Mouse (Mus musculus) splenic B cell, adult 2 months (primary cell): Measurements from ENCODE around the gene Ndst2.

ENCODE experiments used
- DNase-seq: peaks from one replicate; pipeline ENCODE4 v3.0.0-alpha.2; 2011; ENCODE audit warnings: low read depth, low spot score
- H3K27me3 ChIP-seq: 2 replicates; pipeline ENCODE4 v1.6.1; 2012; ENCODE audit warnings: mild to moderate bottlenecking, low read length, moderate library complexity, mixed read lengths; ENCODE audit not compliant: control insufficient read depth, poor library complexity, insufficient read depth, severe bottlenecking
- H3K36me3 ChIP-seq: 2 replicates; pipeline ENCODE4 v1.6.1; 2012; ENCODE audit warnings: mild to moderate bottlenecking, low read length, moderate library complexity, mixed read lengths; ENCODE audit not compliant: control insufficient read depth, poor library complexity, insufficient read depth, severe bottlenecking

The Ndst2 gene

DNA sequence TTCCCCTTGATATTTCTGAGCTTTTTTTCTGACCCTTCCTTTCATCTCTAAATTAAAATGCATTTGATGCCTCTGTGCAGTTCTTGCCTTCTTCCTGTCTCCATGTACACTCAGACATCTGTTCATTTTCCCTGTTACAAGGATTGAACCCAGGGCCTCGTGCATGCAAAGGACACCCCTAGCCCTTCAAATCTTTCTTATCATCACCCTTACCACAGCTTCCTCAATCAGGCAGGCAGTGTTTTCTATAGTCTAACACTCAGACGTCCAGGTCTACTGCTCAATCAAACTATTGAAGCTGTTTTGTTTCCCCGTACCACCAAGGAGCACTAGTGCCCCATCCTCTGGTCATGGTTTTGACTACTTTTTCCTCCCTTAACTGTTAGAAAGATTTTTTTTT is 19.4 kb upstream of the Ndst2 start:
- Histone ChIP-seq H3K27me3 (no peaks in the 10 kb centered on the region; the same call in 1 of the 2 replicates), H3K36me3 (no peaks in the 10 kb centered on the region)
- DNase-seq, result no peak

DNA sequence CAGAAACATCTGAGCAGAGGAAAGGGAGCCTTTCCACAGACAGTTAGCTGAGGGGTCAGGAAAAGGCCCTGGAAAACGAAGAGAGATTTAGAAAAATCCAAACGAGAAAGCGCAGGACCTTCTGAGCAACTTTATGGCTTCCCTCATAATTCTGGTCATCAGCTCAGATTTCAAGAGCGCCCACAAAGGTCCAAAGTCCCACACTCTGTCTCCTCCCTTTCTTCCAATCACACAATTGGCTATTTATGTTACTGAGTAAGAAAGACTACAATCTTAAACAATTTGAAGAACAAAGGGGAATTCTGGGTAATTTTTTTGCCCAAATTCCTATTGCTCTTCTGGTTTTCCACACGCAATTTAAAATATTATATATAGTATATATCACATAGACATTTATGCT is 16.1 kb upstream of the Ndst2 start:
- DNase-seq, result no peak
- H3K27me3 ChIP-seq, result no peaks in the 10 kb centered on the region; the same call in 1 of the 2 replicates
- no peaks in the 10 kb centered on the region for H3K36me3 ChIP-seq

DNA sequence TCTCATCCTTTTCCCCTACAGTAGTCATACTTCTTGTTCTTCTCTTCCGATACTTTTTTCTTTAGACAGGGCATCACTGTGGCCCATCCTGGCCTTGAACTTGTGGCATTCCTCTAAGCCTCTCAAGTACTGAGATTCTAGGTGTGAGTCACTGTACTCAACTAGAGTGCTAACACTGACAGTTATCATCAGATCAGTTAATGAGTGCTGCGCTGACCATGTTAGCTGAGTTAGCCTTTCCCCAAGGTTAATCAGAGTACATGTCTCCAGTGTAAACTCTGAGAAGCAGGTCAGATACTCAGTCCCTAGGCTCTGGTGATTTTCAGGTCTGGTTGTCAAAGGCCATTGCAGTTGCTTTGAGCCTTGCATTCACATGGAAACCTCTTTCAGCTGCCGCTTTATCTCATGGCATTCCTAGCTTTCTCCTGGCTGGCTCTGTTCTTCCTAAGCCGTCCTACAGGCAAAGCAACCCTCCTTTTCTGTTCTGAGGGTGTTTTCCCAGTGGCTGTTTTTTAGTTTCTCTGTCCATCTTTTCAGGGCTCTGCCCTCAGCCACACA is 15.2 kb upstream of the Ndst2 start:
- no peak for DNase-seq
- H3K27me3 ChIP-seq, result no peaks in the 10 kb centered on the region; the same call in 1 of the 2 replicates
- H3K36me3 ChIP-seq, result no peaks in the 10 kb centered on the region

DNA sequence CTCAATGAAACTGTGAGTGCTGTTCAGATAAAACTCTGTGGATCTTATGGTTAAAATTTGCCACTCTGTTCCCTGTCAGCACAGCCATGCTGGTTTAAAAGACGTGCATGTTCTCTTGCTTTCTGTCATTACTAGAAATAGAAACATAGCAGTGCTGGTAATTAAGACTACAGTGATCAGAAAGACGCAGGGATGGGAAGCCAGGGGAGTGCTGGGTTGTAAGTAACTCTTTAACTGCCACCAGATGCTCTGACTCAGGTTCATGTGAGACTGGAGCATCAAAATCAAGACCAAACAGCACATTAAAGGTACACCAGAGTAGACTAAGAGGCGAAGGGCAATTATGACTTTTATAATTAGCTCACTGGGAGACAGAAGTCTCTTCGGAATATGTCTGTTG is 14.0 kb upstream of the Ndst2 start:
- no peak for DNase-seq
- H3K27me3 ChIP-seq, result no peaks in the 10 kb centered on the region; the same call in 1 of the 2 replicates
- H3K36me3 ChIP-seq, result no peaks in the 10 kb centered on the region

DNA sequence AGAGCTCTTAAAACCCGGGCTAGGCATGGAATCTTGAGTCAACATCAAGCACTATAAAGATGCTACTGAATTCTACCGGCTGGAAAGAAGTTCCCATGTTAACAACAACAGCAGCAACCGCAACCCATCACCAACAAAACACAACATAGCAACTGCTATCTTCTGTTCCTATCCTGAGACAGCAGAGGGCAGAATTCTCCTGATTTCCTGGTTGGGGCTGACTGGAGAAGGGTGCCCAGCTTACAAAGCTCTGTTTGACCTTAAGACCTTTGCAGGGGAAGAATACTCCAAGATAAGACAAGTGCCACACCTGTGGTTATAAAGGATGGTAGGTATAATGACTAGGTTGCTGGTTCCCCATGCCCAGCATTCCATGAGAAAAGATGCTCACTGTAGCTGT is 12.6 kb upstream of the Ndst2 start:
- Histone ChIP-seq H3K27me3 (no peaks in the 10 kb centered on the region; the same call in 1 of the 2 replicates), H3K36me3 (no peaks in the 10 kb centered on the region)
- DNase-seq, result no peak

DNA sequence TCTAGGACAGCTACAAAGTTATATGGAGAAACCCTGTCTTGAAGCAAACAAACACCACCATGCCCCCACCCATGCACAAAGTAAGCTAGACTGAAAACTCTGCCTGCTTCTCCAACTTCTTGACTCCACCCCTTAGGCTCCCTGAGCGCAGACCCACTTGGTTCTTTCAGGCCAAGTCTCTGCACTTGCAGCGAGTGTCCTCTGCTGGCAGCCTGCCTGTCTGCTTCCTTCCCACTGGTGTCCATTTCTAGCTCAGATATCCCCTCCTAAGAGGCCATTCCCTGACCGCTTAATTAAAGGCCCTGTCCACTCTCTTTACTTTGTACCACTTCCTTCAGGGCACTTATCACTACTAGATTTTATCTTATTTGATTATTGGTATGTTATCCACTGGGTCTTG is 9.3 kb upstream of the Ndst2 start:
- H3K36me3 ChIP-seq, result no peaks in the 10 kb centered on the region; the same call in 1 of the 2 replicates
- H3K27me3 ChIP-seq, result no peaks in the 10 kb centered on the region
- no peak for DNase-seq

DNA sequence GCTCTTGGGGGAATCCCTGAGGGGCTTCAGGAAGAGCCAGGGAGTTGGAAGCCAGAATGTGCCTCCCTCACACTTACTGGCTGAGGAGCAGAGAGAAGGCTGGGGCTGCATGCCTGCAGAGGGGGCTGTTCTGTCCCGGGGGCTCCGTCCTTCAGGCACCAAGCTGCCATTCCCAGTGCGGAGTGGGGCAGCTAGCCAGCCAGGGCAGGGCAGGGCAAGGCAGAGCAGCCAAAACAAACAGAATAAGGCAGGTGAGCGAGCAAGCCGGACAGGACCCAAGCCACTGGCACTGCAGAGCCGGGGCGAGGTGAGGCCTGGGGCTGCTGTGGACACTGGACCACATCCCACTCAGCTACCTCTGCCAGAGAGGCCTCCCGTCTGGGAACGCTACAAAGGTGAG is 6.9 kb upstream of the Ndst2 start:
- DNase-seq, result no peak
- Histone ChIP-seq H3K27me3 (no peaks in the 10 kb centered on the region), H3K36me3 (no peaks in the 10 kb centered on the region; the same call in 1 of the 2 replicates)

DNA sequence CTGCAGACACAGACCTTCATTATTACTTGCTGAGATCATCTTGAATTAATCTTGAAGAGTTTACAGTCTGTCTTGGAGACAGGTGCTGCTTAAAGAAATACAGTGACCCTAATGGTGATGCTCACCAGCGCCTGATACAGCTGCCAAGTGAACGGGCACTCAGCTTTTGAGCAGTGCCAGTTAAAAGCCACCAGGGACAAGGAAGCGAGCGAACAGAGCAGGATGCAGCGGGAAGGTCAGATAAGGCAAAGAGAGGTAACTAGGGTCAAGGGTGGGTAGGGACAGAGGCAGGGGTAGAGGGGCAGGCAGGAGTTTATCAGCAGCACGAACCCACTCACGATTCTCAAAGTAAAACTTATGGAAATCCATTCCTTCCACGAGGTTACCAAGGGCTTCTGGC is 4.1 kb upstream of the Ndst2 start:
- no peak for DNase-seq
- Histone ChIP-seq H3K36me3 (no peaks in the 10 kb centered on the region; the same call in 1 of the 2 replicates), H3K27me3 (no peaks in the 10 kb centered on the region)

DNA sequence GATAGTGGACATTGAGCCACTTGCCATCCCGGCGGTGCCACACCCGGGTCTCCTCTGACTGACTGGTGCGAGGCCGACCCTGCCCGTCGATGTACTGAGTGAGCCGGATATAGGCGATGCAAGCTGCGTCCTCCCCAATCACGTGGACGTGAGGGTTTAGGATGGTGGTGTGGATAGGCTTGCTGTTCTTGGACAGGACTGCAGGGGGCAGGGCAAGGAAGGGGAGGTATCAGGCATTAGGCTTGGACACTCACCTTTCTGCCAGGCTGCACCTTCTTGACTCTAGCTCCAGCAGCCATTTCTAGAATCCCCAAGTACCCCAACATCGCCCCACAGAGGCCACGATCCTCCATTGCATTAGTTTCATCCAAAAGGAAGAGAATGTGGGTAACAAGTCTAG is 2.9 kb upstream of the Ndst2 start:
- H3K36me3 ChIP-seq, result no peaks in the 10 kb centered on the region; the same call in 1 of the 2 replicates
- no peaks in the 10 kb centered on the region for H3K27me3 ChIP-seq
- DNase-seq, result peak; percentile 62

DNA sequence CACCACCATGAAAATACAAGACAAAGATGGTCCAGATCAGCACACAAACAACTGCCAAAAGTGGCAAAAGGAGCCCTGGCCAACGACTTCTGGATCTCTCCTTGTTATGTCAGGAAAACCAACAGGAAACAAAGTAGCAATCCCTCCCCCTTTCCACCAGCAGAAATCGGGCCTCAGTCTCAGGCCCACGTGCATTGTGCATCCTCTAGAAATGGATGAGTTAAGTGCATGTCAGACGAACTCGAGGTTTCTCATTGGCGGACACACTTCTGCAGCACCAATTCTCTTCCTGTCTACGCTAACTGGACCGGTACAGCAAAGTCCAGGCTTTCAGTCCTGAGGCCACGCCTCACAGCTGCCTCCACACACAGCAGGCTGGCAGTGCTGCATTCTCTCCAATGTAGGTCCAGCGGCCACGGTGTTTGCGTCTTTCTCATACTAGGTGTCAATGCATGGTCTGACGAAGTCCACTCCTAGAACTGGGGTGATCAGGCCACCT is 1.6 kb upstream of the Ndst2 start:
- Histone ChIP-seq H3K27me3 (no peaks in the 10 kb centered on the region), H3K36me3 (no peaks in the 10 kb centered on the region; the same call in 1 of the 2 replicates)
- no peak for DNase-seq

DNA sequence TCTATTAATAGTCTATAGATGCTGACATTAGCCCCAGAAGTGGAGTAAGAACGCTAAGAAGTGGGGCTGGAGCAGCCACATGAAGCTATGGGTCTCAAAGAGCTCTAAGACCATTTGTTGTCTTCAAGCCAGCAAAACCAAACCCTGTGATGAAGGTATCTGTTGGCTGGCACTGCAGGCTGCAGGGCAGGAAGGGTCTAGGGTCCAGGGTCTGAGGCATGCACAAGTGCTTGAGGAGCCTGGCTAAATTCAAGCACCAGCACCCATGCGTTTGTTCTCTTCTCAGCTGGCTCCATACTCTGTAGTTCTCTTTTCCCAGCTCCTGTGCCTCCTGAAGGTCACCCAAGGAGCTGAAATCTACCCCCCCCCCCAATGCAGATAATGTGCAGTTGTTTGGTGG is 690 bp upstream of the Ndst2 start:
- H3K27me3 ChIP-seq, result no peaks in the 10 kb centered on the region
- DNase-seq, result no peak
- H3K36me3 ChIP-seq, result no peaks in the 10 kb centered on the region; the same call in 1 of the 2 replicates

DNA sequence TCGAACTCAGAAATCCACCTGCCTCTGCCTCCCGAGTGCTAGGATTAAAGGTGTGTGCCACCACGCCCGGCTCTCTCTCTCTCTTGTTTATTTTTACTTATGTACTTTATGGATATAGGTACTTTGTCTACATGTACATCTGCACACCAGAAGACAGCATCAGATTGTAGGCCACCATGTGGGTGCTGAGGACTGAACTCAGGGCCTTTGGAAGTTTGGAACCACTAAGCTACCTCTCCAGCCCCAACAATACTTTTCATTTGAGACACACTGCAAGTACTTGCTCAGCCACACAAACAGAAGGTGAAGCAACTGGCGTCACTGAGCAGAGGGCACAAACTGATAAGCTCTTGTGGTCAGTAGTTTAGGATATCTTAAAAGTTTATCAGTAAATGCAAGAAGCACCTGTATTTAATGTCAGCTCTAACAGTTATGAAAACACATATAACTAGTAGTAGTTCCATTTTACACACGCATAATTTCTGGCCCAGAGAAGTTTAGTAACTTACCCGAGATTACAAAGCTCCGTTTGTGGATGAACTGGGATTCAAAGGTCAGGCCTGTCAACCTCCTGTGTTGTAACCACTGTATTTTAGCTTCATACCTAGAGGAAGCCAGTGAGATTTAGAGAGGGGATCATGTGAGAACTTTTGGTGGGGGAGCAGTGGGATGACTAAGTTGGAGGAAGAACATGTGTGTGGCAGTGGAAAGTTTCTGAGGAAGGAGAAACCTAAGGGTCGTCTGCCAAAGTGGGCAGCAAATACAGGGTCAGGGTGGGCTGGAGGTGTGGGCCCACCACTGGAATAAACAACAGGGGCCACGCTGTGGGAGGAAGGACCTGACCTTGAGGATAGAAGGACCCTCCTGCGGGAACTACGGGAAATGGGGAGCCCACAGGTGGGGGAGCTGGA is 1.1 kb downstream of the Ndst2 start:
- DNase-seq, result peak; percentile 13
- H3K36me3 ChIP-seq, result peaks cover 4% of the 10 kb centered on the region; the same call in 1 of the 2 replicates
- no peaks in the 10 kb centered on the region for H3K27me3 ChIP-seq

DNA sequence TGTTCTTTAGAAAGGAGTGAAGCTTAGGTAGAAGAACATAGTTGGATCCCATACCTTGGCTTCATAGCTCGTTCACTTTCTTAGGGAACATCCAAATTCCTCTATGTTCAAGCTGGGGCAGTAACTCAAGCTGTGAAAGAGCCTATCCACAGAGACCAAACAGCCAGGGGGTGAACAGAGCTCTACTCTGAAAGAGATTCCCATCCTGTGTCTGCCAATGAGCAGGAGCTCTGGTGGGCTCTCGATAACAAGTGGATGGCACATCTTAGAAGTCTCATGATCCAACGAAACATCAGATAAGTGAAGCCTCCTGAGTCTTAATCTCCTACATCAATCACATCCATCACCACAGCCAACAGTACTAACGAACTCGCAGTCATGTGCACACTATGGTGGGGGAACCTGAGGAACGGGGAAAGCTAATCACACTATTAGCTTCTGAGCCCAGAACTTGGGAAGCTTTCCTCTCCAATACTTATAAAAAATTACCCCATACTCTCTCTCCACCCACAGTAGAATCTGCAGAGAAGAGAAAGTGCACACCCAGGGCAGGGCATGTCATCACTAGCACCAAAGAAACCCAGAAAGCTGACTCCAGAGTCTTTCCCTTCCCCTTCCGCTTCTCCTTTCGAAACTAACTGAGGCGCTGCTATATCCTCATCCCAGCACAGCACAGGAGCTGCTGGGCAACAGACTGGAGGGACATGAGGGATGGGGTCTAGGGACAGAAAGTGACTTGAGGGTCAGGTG is 3.3 kb downstream of the Ndst2 start:
- no peak for DNase-seq
- Histone ChIP-seq H3K36me3 (peaks cover 10% of the 10 kb centered on the region), H3K27me3 (no peaks in the 10 kb centered on the region)

DNA sequence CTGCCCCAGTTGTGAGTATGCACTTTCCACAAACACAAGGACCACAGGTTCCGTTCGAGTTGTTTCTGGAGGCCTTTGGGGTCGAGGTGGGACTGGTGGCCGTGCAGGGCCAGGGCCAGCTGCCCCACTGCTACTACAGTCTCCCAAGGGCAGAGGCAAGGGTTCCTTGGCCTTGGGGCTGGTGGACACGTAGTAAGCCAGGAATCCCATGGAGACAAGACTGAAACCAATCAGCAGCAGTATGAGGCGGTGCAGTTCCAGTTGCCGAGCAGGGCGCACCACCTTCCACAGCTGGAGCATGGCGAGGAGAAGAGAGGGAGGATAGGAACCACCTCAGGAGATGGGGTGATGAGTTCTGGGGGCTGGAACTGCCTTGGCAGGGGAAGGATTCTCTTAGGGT is 4.5 kb downstream of the Ndst2 start:
- DNase-seq, result no peak
- Histone ChIP-seq H3K36me3 (peaks cover 10% of the 10 kb centered on the region), H3K27me3 (no peaks in the 10 kb centered on the region)
